Mouse (Mus musculus) thymus, adult 2 months (tissue): ENCODE results near the gene Slc22a14.

Experiments used
- CTCF ChIP-seq: fragments of 200-500 bp; IDR thresholded peaks from 2 replicates; pipeline ENCODE4 v1.5.1; 2012; ENCODE audit warnings: mild to moderate bottlenecking, control low read depth, low read length, moderate library complexity, borderline replicate concordance; ENCODE audit not compliant: control insufficient read depth, poor library complexity, insufficient read depth; ENCODE audit errors: extremely low read depth
- POLR2A ChIP-seq: fragments of 200-500 bp; IDR thresholded peaks from 2 replicates; pipeline ENCODE4 v1.6.1; 2012; ENCODE audit warnings: mild to moderate bottlenecking, low read length, control low read depth, moderate library complexity; ENCODE audit not compliant: control insufficient read depth, poor library complexity, insufficient read depth; ENCODE audit errors: extremely low read depth

DNA sequence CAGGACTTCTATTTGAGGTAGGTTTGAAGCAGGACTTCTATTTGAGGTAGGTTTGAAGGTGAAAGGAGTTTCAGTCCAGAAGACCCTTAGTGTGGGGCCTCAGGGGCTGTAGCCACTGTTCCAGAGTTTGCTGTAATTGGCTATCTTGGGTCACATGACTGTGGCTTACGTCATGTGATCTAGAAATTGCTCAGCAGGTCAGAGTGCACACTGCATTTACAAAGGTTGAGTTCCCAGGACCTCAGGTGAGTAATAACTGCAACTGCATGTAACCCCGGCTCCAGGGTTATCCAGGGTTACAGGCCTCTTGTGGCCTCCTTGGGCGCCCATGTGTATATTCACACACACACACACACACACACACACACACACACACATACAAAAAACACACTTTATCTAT lies 3.0 kb upstream of the Slc22a14 start:
- TF ChIP-seq CTCF, result no peak
- TF ChIP-seq POLR2A, result no peak
